8 mouse cellular contexts compared by ENCODE assay signal in the genomic region with DNA sequence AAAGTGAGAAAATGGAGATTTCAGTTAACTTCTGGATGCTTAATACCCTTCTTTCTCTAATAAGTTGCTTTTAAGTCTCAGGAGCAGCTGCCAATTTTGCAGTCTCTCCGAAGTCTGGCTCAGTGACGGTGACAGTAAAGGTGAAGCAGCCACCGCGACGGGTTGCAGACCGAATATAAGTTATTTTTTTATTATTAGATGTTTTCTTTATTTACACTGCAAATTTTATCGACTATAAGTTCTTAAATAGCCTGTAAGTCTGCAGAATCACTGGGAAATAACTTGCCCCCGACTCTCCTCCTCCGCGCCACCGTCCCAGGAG. TPM values are rescaled to one million over a fixed set of nuclear protein-coding genes. Genes with fewer than 3 reads are reported as not detected.
DNase-seq lines count a peak whose midpoint lies in the region; ATAC-seq and TF ChIP-seq lines count a peak whose summit lies in the region.

No protein-coding gene starts in this region.

- peaks cover 4% of the 10 kb centered on the region; the same call in 1 of the 2 replicates for H3K4me1 ChIP-seq in liver, adult 2 months (ENCODE audit: control insufficient read depth, insufficient read depth, low read length)
- H3K4me1 ChIP-seq in embryonic facial prominence, embryonic 13.5 days, result peaks cover 14% of the 10 kb centered on the region
- H3K4me1 ChIP-seq in intestine, embryonic 14.5 days (replicated peaks; ENCODE audit: control insufficient read depth, insufficient read depth, low read length), result peaks cover 17% of the 10 kb centered on the region

- peak overlapping the region; percentile 99 for H3ac ChIP-seq in myocyte (ENCODE audit: control insufficient read depth, insufficient read length)

- peaks cover 3% of the 10 kb centered on the region; the same call in 1 of the 2 replicates for H3K79me2 ChIP-seq in liver, adult 2 months (ENCODE audit: control insufficient read depth, insufficient read depth, low read length)
- peaks cover 32% of the 10 kb centered on the region for H3K79me2 ChIP-seq in myocyte (ENCODE audit: control insufficient read depth, insufficient read depth)

- ATAC-seq in embryonic facial prominence, embryonic 13.5 days (ENCODE audit: insufficient number of reproducible peaks, insufficient read depth, low FRiP score, low TSS enrichment, low read depth), result no peak
- ATAC-seq in intestine, embryonic 14.5 days (replicated peaks; ENCODE audit: low FRiP score, low TSS enrichment, low read depth), result no peak
- no peak for ATAC-seq in inflammation-experienced regulatory T-cells, adult 6 months

- peak overlapping the region; percentile 64 for H3K4me2 ChIP-seq in embryonic facial prominence, embryonic 13.5 days
- peak overlapping the region; percentile 63 for H3K4me2 ChIP-seq in intestine, embryonic 14.5 days (ENCODE audit: low read length)
- peak overlapping the region; percentile 75 for H3K4me2 ChIP-seq in myocyte (ENCODE audit: low read depth)

- TF ChIP-seq CTCF in liver, adult 2 months (IDR thresholded peaks at IDR 0.05; ENCODE audit: low read depth, low read length), result no peak

- H3K27ac ChIP-seq in liver, adult 2 months (replicated peaks; ENCODE audit: insufficient read depth, low read depth, low read length), result peak overlapping the region; percentile 18; the same call in 1 of the 2 replicates
- H3K27ac ChIP-seq in embryonic facial prominence, embryonic 13.5 days, result peak overlapping the region; percentile 100
- H3K27ac ChIP-seq in intestine, embryonic 14.5 days (ENCODE audit: low read depth), result no peak overlapping the region

- H3K4me3 ChIP-seq in liver, adult 2 months (ENCODE audit: insufficient read depth, low read depth, low read length), result peak overlapping the region; percentile 36
- peak overlapping the region; percentile 83 for H3K4me3 ChIP-seq in embryonic facial prominence, embryonic 13.5 days
- peak overlapping the region; percentile 78 for H3K4me3 ChIP-seq in intestine, embryonic 14.5 days (ENCODE audit: low read depth, low read length)
- H3K4me3 ChIP-seq in myocyte, result peak overlapping the region; percentile 48

- DNase-seq in liver, adult 2 months (ENCODE audit: extremely low read depth, low read depth, low spot score), result no peak
- DNase-seq in liver, result no peak
- no peak for DNase-seq in intestine, embryonic 14.5 days (ENCODE audit: low spot score)
- no peak for DNase-seq in layer of hippocampus, postnatal 14 days (ENCODE audit: low spot score in 2 of 2)
- DNase-seq in layer of hippocampus, adult 18-20 months (ENCODE audit: low spot score in 2 of 2), result no peak

- H3K27me3 ChIP-seq in liver, adult 2 months (ENCODE audit: control insufficient read depth, insufficient read depth, low read length), result no peaks in the 10 kb centered on the region
- H3K27me3 ChIP-seq in embryonic facial prominence, embryonic 13.5 days, result no peaks in the 10 kb centered on the region
- no peaks in the 10 kb centered on the region for H3K27me3 ChIP-seq in intestine, embryonic 14.5 days (replicated peaks; ENCODE audit: control insufficient read depth, insufficient read depth, low read length)
- no peaks in the 10 kb centered on the region for H3K27me3 ChIP-seq in myocyte (ENCODE audit: control insufficient read depth, insufficient read depth, insufficient read length)

- no peak overlapping the region for H3K9ac ChIP-seq in liver, adult 2 months (ENCODE audit: low read depth, low read length)
- H3K9ac ChIP-seq in embryonic facial prominence, embryonic 13.5 days, result peak overlapping the region; percentile 95
- peak overlapping the region; percentile 47 for H3K9ac ChIP-seq in intestine, embryonic 14.5 days (ENCODE audit: low read length)

- peak; percentile 80 for TF ChIP-seq POLR2A in liver, adult 2 months (IDR thresholded peaks at IDR 0.05; ENCODE audit: extremely low read depth, insufficient read depth, low read length)
- TF ChIP-seq POLR2A in myocyte (IDR thresholded peaks at IDR 0.05; ENCODE audit: insufficient read length, low read depth), result no peak

- no peaks in the 10 kb centered on the region for H3K36me3 ChIP-seq in liver, adult 2 months (ENCODE audit: control insufficient read depth, insufficient read depth, low read length)
- H3K36me3 ChIP-seq in embryonic facial prominence, embryonic 13.5 days, result no peaks in the 10 kb centered on the region
- no peaks in the 10 kb centered on the region for H3K36me3 ChIP-seq in intestine, embryonic 14.5 days (ENCODE audit: control insufficient read depth, insufficient read depth, low read length)
- no peaks in the 10 kb centered on the region for H3K36me3 ChIP-seq in myocyte (ENCODE audit: control insufficient read depth, insufficient read depth)

- no peaks in the 10 kb centered on the region for H3K9me3 ChIP-seq in embryonic facial prominence, embryonic 13.5 days
- H3K9me3 ChIP-seq in intestine, embryonic 14.5 days (ENCODE audit: control insufficient read depth, low read length), result no peaks in the 10 kb centered on the region

- under 1% methylated on average over 11 of the region's 11 CpGs for WGBS in liver, adult 2 months
- WGBS in embryonic facial prominence, embryonic 13.5 days, result 1% methylated on average over 11 of the region's 11 CpGs
- under 1% methylated on average over 11 of the region's 11 CpGs for WGBS in intestine, embryonic 14.5 days

TF ChIP-seq in myocyte, 11 proteins besides CTCF, POLR2A, EP300 and RAD21:
- TF ChIP-seq MYOG (IDR thresholded peaks at IDR 0.05; ENCODE audit: control insufficient read depth in 1 of 3, insufficient read depth in 1 of 3, insufficient read length in 2 of 3, low read depth in 2 of 3) (no peak), USF1 (IDR thresholded peaks at IDR 0.05; ENCODE audit: low read depth) (no peak), E2F4 (IDR thresholded peaks at IDR 0.05; ENCODE audit: insufficient read depth) (no peak)

RNA-seq across cellular contexts. Expression of a gene that starts 1.0 kb away (rescaled TPM):
- total RNA-seq in liver, adult 2 months (2014; rRNA removed), result 7.2 and 9.7 TPM in 2 replicates
- 0.77 and 1.1 TPM in 2 replicates for polyA plus RNA-seq in liver, adult 2 months (2012; rRNA removed)
- 42.2 and 46.2 TPM in 2 replicates for polyA plus RNA-seq in embryonic facial prominence, embryonic 13.5 days (2015; fragmentation: Nextera tagmentation; extraction: Ambion mirVana)
- polyA plus RNA-seq in intestine, embryonic 14.5 days (2014; fragmentation: Nextera tagmentation; extraction: Ambion mirVana), result 27.0 and 31.1 TPM in 2 replicates
- 5.1 TPM for polyA plus RNA-seq in myocyte (2012; fragmentation: generic; extraction: Trizol)
- polyA plus RNA-seq in inflammation-experienced regulatory T-cells, adult 6 months (2017; shearing (Covaris generic)), result 10 to 100 TPM; 16.7 to 25.3 (median 23.7) TPM
- 10 to 100 TPM; 27.7 to 28.3 TPM for total RNA-seq in layer of hippocampus, postnatal 14 days (2021)
- 10 to 100 TPM; 26.2 to 28.9 TPM for total RNA-seq in layer of hippocampus, adult 18-20 months (2021)
